Mouse (Mus musculus): Measurements from ENCODE around the gene Hikeshi.

DNA sequence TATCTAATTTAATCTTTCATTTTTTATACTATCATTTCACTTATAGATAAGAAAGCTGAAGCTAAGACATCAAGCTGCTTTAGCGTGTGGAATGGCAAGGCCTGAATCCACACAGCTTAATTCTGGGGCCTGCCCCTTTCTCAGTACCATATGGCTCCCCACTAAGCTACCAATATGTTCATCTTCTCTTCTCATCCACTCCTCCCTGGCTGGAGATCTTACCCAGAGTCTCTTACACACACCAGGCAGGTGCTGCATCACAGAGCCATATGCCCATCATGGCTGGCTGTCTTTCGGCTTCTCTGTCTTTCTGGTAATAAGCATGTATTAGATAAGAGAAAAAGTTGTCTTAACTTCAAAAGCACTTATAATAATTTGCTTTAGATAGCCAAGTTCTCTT lies 42.4 kb upstream of the Hikeshi start:
- TF ChIP-seq POLR2A (IDR thresholded peaks at IDR 0.05; ENCODE audit: insufficient read depth, low read depth, low read length) (no peak), EP300 (IDR thresholded peaks at IDR 0.05; ENCODE audit: insufficient read depth, low read depth, low read length) (no peak)

Measured in heart, adult 2 months (tissue).